Mouse (Mus musculus): ENCODE results near the gene Slc22a2.
"Not testable (repeated sequence)": the region's sequence is repeated elsewhere in the genome, so short reads cannot be mapped to it uniquely, and the experiment has no call there.

Gene Slc22a2

GRCm38 (mm10) chr17:12583991-12584390 is at the start of gene Slc22a2:
TSS of gene Slc22a2 (plus strand) at chr17:12584132.
- no peak for DNase-seq

- peak; percentile 48 for DNase-seq
These were observed 49.4 kb upstream of the Slc22a2 start for GRCm38 (mm10) chr17:12534353-12535145.

DNA sequence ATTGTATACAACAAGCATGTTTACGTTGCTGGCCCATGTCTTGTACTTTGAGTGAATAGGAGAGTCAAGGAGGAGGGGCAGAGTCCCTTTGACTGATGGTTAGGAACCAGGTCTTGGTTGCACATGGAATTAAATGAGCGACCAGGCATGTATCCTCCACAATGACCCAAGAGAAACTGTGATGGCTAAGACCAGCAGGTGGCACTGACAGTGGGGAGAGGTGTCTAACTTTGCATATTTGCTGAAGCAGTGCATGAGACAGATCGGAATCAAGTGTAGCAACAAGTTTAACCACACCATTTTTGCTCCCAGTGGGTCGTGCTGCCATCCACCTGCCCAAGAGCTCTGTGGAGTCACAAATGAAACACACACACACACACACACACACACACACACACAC is 21.7 kb upstream of the Slc22a2 start:
- DNase-seq, result no peak

DNA sequence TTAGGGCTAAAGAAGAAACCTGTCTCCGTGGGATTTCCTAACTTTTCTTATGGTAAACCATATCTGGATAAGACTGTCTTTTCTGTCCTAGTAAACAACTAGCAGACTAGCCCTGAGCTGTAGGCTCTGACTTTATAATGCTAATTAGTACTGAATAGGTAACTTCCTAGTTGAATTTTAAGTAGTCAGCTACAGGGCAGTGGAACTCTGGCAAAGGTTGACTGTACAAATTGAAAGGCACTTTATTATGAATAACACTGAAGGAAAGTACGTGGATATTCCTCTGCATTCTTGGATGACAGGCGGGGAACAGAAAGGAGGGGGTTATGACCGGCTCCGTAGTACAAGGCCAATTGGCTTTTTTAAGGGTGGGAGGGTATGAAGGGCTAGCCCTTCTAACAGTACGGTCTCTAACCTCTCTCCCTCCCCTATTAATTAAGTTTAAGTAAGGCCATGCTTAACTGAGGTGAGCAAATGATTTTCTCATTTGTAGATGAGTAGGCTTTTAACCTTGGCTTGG is 19.4 kb upstream of the Slc22a2 start:
- not testable (repeated sequence) for DNase-seq

DNA sequence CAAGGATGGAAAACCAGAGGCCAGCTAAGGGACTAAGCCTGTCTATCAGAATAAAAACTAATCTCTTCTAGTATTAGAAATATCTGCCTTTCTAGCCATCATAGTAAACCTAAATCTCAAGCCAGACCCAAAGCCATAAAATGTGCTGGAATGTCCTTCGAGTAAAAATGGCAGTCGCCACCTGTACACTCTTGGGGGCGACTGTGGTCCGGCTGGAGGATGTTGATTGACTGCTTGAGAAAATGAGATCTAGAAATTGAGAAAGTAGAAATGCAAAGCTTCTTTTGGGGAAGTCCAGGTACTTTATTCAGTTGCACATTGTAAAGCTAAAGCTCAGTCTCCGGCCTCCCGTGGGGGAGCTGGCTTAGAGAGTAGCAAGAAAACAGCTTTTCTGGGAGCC is 18.5 kb upstream of the Slc22a2 start:
- DNase-seq, result no peak

DNA sequence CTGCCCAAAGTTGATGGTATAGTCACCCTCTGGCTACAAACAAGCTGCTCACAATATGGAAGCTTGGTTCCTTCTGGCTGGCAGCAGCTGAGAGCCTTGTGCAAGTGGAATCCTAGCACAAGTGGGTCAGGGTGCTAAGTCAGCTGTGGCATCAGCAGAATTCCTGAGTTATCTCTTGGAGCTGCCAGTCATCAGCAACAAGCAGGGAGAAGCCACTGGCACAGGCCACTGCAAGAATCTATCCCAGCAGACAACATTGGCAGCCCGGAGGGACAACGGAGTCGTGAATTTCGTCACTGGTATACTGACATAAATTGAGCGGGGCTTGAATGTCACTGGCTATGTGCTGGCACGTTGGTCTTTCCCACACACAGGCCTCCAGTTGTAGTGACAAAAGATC is 12.6 kb upstream of the Slc22a2 start:
- no peak for DNase-seq

GRCm38 (mm10) chr17:12571924-12572463 is 11.9 kb upstream of the Slc22a2 start:
- no peak for DNase-seq

DNA sequence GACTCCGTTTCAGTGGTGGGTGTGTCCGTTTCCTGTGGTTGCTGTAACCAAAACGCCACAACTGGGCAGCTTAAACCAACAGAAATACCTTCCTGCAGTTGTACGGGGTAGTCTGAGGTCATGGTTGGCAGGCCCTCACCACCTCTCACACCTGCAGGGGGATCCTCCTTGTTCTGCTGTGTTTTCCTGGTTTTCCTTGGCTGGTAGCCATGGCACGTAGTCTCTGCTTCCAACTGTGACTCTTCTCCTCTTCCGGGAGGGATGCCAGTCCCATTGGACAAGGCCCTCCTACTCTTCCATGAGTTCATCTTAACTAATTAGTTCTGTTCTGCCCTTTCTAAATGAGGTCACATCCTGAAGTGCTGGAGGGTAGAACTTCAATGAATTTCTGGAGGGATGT is 8.5 kb upstream of the Slc22a2 start:
- no peak for DNase-seq

DNA sequence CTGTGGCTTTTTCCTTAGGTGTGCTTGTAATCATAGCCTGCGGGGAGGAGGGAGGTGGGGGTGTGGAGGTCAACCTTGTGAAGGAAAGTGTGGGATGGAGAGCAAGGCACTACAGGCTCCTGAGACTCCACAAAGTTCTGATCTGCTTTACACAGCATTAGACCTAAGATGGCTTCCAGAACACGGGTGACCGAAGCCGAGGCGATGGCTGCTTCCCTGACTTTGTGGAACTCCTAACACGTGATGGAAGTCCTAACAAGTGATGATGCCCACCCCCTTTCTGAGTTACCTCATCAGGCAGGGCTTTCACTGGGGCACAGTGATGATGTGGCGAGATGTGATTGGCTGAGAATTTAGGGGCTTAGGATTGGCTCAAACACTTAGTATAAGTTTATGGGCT is 6.8 kb upstream of the Slc22a2 start:
- DNase-seq, result no peak

- no peak for DNase-seq
These were observed 1.4 kb downstream of the Slc22a2 start for GRCm38 (mm10) chr17:12585366-12585765.

- no peak for DNase-seq
These were observed 3.0 kb downstream of the Slc22a2 start for GRCm38 (mm10) chr17:12586966-12587365.

DNA sequence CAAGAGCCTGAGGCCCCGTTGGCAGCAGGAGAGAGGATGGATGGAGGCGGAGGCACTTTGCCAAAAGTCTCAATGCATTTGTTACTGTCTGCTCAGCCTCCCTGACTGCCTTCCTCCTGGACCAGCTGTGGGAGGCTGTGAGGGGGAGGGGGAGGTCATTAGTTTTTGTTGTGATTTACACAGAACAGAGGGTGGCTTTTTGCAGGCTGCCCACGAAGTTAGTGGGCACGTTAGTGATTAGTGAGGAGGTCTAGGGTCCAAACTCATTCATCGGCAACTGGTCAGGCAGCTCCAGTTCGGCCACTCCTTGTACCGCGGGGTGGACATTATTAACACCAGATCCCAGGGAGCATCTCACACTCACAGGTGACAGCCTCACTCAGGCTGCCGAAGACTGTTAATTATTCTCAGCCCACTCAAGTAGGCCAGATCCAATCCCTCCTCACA is 4.9 kb downstream of the Slc22a2 start:
- DNase-seq, result no peak

DNA sequence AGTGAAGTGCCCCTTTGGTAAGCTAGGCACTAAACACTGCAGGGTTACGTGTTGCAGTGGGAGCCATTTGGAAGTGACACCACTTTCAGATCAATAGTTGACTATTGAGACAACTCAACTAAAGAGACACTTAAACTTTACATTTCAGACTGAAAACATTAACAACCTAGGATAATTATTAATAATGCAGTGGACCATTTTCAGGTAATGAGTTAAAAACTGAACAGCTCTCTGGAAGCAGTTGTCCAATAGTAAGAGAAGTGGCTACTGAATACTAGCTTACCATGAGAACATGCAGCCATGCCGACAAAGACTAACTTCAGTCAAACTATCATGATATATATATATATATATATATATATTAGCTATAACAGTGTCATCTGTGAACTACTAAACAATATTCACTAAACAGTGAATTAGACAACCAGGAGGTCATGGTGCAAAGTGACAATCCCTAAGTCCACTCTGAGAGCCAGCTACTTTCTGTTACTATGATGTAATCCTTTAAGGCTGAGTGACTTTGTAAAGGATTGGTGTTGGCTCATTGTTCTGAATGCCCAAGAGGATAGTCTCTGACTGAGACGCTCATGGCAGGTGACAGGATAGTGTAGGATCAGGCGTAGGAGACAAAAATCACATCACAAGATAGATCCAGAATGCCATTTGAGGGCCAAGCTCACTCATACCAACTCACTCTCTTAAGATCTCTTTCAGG is 7.1 kb downstream of the Slc22a2 start:
- DNase-seq, result no peak

DNA sequence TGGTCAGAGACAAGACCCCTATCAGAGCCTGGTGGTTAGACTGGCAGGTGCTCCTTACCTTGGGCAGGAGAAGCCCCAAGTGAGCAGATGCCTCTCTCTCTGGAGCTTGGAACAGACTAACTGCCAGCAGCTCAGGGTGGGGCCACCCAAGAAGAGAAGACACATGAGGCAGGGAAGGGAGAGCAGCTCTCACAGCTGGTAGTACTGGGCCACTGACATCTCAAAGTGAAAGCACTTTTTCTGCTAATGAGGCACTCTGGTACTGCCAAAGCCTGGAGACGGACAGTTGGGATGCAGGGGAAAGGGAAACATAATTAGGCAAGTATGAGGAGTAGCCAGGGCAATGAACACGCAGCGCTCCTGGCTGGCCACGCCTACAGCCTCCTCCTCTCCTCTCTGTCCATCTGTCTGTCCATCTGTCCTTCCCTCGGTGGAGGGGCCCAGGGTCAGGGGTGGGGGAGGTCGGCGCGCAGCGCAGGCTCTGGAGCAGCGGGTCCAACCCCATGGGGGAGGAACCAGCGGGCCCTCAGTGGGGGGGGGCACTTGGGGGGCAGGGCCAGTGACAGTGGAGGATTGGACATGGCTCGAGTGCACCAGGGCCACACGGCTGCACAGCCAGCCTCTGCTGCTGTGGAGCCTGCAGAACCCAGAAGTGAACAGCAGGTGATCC is 12.0 kb downstream of the Slc22a2 start:
- DNase-seq, result no peak

- no peak for DNase-seq
These were observed 22.7 kb downstream of the Slc22a2 start for GRCm38 (mm10) chr17:12606634-12607033.

GRCm38 (mm10) chr17:12607202-12607601 is 23.3 kb downstream of the Slc22a2 start:
- no peak for DNase-seq

- DNase-seq, result no peak
These were observed 30.8 kb downstream of the Slc22a2 start for GRCm38 (mm10) chr17:12614511-12615385.

GRCm38 (mm10) chr17:12615429-12615828 is 31.5 kb downstream of the Slc22a2 start:
- no peak for DNase-seq

GRCm38 (mm10) chr17:12619641-12620040 is 35.7 kb downstream of the Slc22a2 start:
- no peak for DNase-seq

- DNase-seq, result no peak
These were observed 44.1 kb downstream of the Slc22a2 start for GRCm38 (mm10) chr17:12627983-12628382.

- DNase-seq, result no peak
These were observed 47.2 kb downstream of the Slc22a2 start for GRCm38 (mm10) chr17:12630976-12631730.

All from layer of hippocampus, adult 9-11 months (tissue).